ENCODE assay signal across 20 mouse cellular contexts in the genomic region with DNA sequence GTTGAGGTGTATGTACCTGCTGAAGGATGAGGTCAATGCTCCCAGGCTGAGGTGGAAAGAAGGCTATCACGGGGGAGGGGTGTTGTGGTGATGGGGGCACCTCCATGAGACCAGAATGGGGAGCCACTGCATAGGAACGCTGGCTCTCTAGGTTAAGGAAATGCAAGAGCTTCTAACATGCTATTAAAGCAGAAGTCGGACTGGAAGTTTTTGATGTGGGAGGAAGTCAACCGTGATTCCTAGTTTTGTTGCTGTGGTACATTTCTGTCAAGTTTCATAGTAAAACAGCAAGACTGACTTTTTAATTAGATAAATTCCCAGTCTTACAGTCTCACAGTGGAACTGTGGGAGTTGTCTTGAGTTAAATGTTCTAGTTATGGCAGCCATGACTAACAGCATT.
DNase-seq lines count a peak whose midpoint lies in the region; TF ChIP-seq lines count a peak whose summit lies in the region.
"Had no signal": no experiment of that assay in that cellular context is flagged by ENCODE, and none has a peak within 500 bp of the region (broad histone marks: within the 10 kb centered on the region; RNA-seq: fewer than 3 reads in every experiment).

No protein-coding gene starts in this region.

- H3K4me1 ChIP-seq in bone marrow macrophage, adult 2 months (ENCODE audit: control insufficient read depth, insufficient read depth, low read length) = peaks cover 79% of the 10 kb centered on the region
- H3K4me1 ChIP-seq: forebrain, embryonic 15.5 days had no signal

- intact Hi-C loops in left cerebral cortex, postnatal 25 days (cut with DNase I) = no loop called here

- H3K4me3 ChIP-seq in bone marrow macrophage, adult 2 months (ENCODE audit: insufficient read depth, low read length) = no peak overlapping the region
- H3K4me3 ChIP-seq: embryonic facial prominence, embryonic 10.5 days; embryonic facial prominence, embryonic 12.5 days; forebrain, embryonic 13.5 days; forebrain, embryonic 15.5 days had no signal

- TF ChIP-seq POLR2A in bone marrow macrophage, adult 2 months (IDR thresholded peaks at IDR 0.05; ENCODE audit: borderline replicate concordance, low read depth, low read length) = no peak

- H3K27ac ChIP-seq in bone marrow macrophage, adult 2 months (ENCODE audit: insufficient read depth, low read depth, low read length) = peak overlapping the region; percentile 41
- H3K27ac ChIP-seq: embryonic facial prominence, embryonic 10.5 days; embryonic facial prominence, embryonic 12.5 days; forebrain, embryonic 13.5 days; forebrain, embryonic 15.5 days had no signal

- no peak for TF ChIP-seq CTCF in bone marrow macrophage, adult 2 months (IDR thresholded peaks at IDR 0.05; ENCODE audit: low read depth, low read length)

- DNase-seq in spleen, adult 18-20 months = peak; percentile 16 to 21
- DNase-seq in spleen, postnatal 4 days (ENCODE audit: low spot score in 2 of 2) = no peak
- DNase-seq in spleen, postnatal 36 days (ENCODE audit: low spot score in 2 of 2) = peak; percentile 61 to 66
- DNase-seq in spleen, postnatal 10 days (ENCODE audit: low spot score in 2 of 2) = no peak
- no peak for DNase-seq in left cerebral cortex, postnatal 25 days (ENCODE audit: low spot score in 2 of 2)
- no peak for DNase-seq in layer of hippocampus, postnatal 10 days (ENCODE audit: low spot score in 2 of 2)
- DNase-seq: adrenal gland, adult 8-10 months; adrenal gland, postnatal 14 days; adrenal gland, postnatal 36 days; cerebellum, adult 11-12 months; cerebellum, adult 2 months; cerebellum, adult 9-10 months; cerebellum, postnatal 10 days; cerebellum, postnatal 25 days; forebrain, postnatal 0 days had no signal

Comparison
In these comparisons a context has a peak if more than half of its experiments do, and no peak if none do; other contexts are left out.
1. DNase-seq: peak in spleen, adult 18-20 months (2 of 2) and spleen, postnatal 36 days (2 of 2); none in spleen, postnatal 4 days (0 of 2), spleen, postnatal 10 days (0 of 2), left cerebral cortex, postnatal 25 days (0 of 2) and layer of hippocampus, postnatal 10 days (0 of 2).